Mouse (Mus musculus) heart, adult 2 months (tissue): ENCODE measurements around the gene Ndufa3.

Source experiments
- CTCF ChIP-seq: fragments of 200-600 bp; IDR thresholded peaks from 2 replicates; pipeline ENCODE4 v1.8.1; 2022; ENCODE audit warnings: antibody characterized with exemption, mild to moderate bottlenecking, moderate library complexity
- POLR2A ChIP-seq: fragments of 200-500 bp; IDR thresholded peaks from 2 replicates; pipeline ENCODE4 v1.6.1; 2011; ENCODE audit warnings: mild to moderate bottlenecking, low read depth, low read length, control low read depth; ENCODE audit not compliant: insufficient read depth

DNA sequence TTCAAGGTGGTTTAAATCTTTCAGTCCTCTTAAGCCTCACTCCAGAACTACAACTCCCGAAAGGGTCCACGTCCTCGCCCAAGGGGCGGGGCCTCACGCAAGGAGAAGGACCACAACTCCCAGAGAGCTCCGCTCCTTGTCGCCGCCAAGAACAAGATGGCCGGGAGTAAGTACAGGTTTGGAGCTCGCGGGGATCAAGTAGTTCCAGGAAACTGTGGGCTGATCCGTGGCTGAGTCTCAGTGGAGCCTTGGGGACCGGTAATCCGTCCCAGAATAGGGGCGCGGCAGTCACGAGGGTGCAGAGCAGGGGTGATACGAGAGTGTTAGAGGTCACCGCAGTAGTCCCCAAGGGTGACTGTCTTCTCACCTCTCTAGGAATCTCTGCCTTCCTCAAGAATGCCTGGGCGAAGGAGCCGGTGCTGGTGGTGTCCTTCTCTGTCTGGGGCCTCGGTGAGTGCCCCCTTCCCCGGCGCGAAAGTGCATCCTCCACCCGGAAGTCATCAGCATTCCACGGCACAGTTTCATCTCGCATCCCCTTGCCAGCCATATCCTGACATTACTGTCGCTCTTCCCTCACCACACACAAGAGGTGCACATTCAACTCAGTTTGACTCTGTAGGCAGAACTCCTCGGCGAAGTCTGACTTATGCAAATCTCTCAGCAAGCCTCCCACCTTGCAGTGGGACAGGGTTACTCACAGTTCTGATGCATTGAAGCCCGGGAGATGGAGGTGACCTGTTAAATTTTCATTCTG lies at the start of gene Ndufa3:
- TF ChIP-seq CTCF = no peak
- TF ChIP-seq POLR2A = peak; percentile 94
